Mouse (Mus musculus) heart, adult 11 months (tissue): ENCODE measurements around the gene Nol9.

Experiments used
- DNase-seq: peaks from one replicate; pipeline ENCODE4 v3.0.0; 2022

Nol9 gene

DNA sequence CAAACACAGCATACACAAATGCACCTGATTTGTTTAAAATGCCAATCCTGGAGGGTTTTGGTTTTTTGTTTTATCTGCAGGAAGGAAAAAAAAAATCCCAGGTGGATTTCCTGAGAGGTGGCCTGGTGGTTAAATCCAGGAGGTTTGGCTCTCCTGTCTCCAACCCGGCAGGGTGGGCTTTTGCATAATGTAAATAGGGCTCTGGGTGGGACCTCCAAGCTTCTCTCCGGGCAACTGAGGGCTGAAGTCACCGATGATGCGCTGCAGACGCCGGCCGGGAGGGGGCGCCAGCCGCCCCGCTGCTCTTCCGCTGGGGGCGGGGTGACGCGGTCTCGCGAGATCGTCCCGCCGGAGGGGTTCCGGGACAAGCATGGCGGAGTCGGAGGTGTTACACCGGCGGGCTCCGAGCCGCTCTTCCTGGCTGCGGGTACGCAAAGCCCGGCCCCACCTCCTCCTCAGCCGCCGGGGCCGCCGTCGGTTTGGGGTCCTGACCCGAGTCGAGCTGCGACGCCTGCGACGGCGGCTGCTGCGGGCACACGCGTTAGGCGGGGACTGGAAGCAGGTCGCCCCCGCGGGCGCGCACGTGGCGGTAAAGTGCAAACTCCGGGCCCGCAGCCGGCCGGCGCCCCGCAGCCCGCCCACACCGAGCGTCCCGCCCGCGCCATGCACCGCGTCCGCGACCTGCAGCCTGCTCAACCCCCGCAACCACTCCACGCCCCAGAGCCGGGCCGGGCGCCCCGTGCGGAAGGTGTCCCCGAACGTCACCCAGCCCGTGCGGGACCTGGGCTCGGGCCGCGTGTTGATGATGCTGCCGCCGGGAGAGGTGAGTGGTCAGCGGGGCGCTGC lies at the start of gene Nol9:
Gene Nol9 (plus strand): TSS at position 337 of the 846 bp plus-strand sequence.
- peak; percentile 99 for DNase-seq

- DNase-seq: peak; percentile 91
Observed at GRCm38 (mm10) chr4:151992091-151992490, 47.0 kb upstream of the Nol9 start.

DNA sequence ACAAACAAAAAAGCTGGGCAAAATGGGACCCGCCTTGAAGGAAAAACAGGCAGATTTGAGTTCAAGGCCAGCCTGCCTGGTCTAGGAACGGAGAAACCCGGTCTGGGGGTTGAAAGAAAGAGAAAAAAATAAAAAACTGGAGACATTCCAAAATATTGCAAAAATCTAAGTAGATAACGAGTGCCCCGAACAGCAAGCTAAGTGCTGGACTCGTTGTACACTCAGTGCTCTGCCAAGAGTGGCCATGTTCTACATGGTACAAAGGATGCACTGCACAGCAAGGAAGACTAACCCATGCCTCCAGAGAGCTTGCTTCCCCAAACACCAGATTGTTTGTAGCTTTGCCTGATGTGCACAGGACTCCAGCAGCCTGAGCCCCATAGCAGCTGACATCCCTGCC lies 46.1 kb upstream of the Nol9 start:
- DNase-seq: no peak

DNA sequence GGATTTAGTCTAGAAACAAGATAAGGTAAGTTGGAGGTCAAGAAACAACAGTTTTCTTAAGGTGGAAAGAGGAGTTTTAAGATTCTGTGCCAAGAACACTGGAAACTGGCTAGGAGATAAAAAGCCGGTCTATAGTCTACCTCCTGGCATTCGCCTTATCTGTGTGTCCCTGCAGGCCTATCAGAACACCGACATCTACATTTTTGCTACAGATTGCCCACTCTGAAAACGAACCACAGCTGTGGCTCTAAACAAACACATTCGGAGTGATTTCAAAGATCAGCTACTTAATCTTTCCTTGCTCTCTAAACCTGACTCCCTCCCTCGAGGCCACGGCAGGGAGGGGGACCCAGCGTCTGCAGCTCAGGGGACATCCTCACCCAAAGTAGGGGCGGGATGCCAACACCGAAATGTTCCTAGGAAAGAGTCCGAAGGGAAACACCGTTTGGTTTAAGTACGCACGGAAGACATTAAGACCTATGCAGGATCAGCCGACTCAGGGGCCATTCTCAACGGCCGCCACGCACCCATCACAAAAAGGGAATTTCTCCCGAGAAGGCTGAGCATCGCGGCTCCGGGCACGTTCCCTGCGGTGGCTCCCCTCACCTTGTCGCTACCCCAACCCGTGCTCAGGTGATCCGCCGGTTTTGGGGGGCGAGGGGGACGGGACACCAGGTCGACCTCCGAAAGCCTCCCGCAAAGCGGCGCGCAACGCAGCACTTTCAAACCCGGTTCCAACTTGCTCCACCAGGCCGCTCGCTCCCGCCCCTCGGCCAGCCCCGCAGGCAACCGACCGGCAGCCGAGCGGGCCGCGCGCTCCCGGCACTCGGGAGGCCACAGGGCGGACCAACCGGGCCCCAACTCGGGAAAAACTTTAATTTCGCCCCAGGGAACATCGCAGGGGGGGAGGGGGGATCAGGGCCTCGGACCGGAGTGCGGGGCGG lies 44.6 kb upstream of the Nol9 start:
- DNase-seq: peak; percentile 95

- DNase-seq: no peak
Observed at GRCm38 (mm10) chr4:151995371-151996172, 43.5 kb upstream of the Nol9 start.

- peak; percentile 100 for DNase-seq
Observed at GRCm38 (mm10) chr4:151996173-151996950, 42.8 kb upstream of the Nol9 start, which contains the start of gene Phf13. Gene Phf13 (minus strand): TSS chr4:151996258.

DNA sequence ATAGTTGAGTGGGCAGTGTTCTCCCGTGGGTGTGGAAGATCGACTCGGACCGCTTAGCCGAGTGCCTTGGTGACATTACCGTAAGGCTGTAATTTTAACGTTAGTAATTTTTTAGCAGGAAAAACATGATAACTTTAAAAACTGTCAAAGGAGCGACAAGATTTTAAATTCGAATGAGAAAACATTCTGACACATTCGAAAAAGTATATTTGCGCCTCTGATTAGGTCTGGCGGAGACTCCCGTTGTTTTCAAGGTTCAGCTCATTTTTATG lies 42.2 kb upstream of the Nol9 start:
- DNase-seq: no peak

- DNase-seq: peak; percentile 82
Observed at GRCm38 (mm10) chr4:151997701-151998100, 41.4 kb upstream of the Nol9 start.

DNA sequence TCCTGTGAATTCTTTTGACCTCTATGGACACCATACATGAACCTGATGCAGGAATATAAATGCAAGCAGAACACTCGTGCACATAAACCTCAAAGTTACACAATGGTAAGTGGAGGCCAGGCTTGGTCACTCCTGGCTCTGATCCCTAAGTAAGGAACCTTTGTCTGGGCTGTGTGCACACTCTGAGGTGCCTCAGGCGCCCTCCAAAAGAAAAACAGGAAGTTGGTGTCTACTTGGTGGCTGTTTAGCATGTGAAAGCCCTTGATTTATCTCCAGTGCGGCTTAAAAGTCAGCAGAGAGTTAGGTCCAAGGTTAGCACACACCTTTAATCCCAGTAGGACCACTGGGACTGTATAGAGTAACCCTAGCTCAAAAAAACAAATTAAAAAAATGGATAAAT lies 39.6 kb upstream of the Nol9 start:
- peak; percentile 83 for DNase-seq

- no peak for DNase-seq
Observed at GRCm38 (mm10) chr4:152000906-152001305, 38.2 kb upstream of the Nol9 start.

DNA sequence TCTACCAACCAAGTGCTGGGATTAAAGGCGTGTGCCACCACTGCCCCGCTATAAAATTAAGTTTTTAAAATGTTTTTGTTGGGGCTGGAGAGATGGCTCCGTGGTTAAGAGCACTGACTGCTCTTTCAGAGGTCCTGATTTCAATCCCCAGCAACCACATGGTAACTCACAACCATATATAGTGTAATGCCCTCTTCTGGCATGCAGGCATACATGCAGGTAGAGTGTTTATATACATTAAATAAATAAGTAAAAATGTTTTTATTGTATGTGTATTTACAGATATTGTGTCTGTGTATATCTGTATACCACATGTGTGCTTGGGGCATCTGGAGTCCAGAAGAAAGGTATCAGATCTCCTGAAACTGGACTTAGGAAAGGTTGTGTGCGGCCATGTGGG lies 37.8 kb upstream of the Nol9 start:
- DNase-seq: no peak

DNA sequence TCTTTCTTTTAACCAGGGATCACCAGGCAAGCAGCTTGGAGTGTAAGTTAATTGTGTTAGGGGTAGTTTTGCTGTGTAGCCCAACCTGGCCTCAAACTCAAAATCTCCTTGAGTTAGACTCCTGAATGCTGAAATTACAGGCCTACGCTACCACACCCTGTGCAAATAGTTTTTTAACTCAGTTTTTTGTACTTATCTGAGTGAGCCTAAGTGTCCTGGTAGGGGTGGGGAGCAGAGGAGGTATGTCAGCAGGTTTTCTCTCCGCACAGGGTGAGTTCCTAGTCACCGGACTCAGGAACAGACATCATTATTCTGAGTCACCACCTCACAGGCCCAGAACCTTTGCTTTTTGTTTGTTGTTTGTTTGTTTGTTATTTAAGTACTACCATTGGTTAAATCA lies 37.1 kb upstream of the Nol9 start:
- no peak for DNase-seq

GRCm38 (mm10) chr4:152006137-152006536 lies 33.0 kb upstream of the Nol9 start:
- no peak for DNase-seq

DNA sequence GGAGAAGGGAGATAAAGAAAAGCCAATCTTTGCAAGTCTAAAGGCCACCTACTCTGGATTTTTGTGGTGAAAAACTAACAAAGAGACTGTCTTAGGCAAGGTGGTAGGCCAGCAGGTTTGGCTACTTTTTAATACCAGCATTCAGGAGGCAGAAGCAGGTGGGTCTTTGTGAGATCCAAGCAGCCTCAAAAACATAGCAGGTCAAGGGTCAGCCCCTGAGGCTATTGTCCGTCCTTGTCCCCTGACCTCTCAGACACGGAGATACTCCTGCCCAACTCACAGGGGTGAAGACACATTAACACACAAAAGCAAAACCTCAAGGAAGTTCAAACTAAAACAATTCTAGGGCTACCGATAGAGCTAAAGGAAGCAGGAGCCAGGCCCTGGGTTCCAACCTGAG lies 32.3 kb upstream of the Nol9 start:
- DNase-seq: no peak

DNA sequence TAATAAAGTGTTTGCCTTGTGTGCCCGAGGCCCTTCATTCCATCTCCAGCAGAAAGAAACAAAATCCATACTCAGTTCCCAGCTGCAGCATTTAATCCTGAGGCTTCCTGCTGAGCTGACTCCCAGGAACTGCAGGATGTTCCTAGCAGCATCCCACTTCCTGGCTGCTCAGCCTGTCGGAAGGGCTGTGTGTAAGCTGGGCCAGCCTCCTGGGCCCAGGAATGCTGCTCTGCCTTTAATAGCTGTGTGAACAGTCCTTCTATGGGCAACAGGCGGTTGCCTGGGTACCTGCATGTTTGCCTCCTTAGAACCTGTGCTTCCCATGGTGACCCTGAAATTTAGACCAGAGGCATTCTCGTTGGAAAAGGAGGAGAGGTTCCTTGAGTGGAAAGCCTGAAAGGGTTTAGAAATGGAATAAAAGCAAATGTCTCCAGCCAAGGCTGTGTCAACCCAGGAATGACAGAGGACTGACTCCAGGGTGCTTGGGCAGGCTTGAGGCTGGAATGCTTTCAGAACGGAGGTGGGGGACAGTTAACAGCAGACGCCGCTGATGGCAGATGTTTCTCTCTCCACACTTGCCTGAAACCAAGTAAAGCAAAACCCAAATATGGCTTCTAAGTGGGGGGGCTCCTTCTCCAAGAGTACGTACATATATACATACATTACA lies 31.5 kb upstream of the Nol9 start:
- peak; percentile 97 for DNase-seq

DNA sequence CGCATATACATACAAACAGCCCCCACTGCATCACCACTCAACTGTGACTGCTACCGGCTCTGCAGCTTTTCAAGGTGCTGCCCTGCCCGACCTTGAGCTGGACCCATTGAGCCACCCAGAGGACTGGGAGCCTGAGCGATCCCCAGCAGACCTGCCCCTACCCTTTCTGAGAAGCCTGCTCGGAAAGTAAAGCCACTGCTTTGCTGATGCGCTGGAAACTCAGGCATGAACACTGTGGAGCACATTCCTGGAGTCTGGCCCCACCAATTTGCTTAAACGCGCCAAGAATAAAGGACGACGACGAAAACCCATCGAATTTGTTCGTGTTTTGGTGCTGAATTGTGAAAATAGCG lies 31.0 kb upstream of the Nol9 start:
- DNase-seq: peak; percentile 95

GRCm38 (mm10) chr4:152008622-152009075 lies 30.5 kb upstream of the Nol9 start, which contains the start of gene Klhl21:
Gene Klhl21 (plus strand): TSS chr4:152008803.
- DNase-seq: peak; percentile 100

DNA sequence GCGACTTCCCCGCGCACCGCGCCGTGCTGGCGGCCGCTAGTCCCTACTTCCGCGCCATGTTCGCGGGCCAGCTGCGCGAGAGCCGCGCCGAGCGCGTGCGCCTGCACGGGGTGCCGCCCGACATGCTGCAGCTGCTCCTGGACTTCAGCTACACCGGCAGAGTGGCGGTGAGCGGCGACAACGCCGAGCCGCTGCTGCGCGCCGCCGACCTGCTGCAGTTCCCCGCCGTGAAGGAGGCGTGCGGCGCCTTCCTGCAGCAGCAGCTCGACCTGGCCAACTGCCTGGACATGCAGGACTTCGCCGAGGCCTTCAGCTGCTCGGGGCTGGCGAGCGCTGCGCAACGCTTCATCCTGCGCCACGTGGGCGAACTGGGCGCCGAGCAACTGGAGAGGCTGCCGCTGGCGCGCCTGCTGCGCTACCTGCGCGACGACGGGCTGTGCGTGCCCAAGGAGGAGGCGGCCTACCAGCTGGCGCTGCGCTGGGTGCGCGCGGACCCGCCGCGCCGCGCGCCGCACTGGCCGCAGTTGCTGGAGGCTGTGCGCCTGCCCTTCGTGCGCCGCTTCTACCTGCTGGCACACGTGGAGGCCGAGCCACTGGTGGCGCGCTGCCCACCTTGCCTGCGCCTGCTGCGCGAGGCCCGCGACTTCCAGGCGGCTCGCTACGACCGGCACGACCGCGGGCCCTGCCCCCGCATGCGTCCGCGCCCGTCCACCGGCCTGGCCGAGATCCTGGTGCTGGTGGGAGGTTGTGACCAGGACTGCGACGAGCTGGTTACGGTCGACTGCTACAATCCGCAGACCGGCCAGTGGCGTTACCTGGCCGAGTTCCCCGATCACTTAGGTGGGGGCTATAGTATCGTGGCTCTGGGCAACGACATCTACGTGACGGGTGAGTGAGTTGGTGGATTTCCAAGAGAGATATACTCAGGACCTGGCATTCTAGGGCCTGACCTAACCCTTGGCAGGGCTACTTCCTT lies 29.8 kb upstream of the Nol9 start:
- peak; percentile 97 for DNase-seq

DNA sequence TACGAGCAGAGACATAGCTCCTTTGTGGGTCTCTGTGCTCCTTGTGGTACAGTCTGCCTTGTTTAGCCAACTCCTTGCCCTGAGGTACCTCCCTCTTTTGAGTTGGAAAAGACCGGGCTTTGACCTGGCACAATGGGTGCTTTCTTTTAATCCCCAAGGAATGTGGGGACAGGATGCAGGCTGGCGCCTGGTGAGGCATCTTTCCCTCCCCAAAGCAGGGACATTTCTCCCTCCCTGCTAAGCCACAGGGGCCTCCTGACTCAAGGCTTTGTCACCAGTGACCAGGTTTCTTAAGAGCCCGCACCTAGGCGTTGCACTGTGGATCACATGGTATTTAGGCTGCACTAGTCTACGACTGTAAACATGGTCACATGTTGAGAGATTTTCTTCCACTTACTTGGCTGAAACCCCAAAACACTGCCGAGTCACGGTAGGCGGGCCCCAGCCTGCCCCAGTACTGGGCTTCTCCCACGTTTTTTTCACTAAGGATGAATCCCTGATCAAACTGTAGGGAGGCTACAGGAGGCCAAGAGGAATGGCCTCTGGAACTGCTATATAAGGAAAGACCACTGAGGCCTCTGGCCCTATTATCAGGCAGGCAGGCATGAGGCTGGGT lies 28.9 kb upstream of the Nol9 start:
- DNase-seq: peak; percentile 97

DNA sequence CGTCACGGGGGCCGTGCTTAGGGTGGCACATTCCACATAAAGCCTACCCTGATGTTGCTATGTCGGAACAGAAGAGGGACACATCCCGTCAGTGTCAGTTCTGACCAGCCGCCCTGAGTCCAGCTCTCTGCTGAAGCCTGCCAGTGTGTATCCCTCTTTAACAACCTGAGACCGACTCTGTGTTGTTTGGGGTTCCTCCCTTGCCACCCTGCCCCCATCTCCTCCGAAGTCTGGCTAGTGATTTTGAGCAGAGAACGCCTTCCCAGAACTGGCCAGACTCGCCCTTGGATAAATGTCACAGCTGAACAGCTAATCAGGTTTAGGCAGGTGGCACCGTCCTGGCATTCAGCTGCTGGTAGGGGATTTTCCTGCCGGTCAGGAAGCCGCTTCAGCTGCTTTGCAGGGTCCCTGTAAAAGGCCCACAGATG lies 28.4 kb upstream of the Nol9 start:
- DNase-seq: peak; percentile 95
